Mouse (Mus musculus): ENCODE data around the gene Gm3512. TPM values are rescaled to one million over a fixed set of nuclear protein-coding genes. Genes with fewer than 3 reads are reported as not detected.
"Not testable (repeated sequence)": the region's sequence is repeated elsewhere in the genome, so short reads cannot be mapped to it uniquely, and the experiment has no call there.

Gm3512 gene
- polyA plus RNA-seq (2015; fragmentation: Nextera tagmentation; extraction: Ambion mirVana): 4.3 and 7.5 TPM in 2 replicates

DNA sequence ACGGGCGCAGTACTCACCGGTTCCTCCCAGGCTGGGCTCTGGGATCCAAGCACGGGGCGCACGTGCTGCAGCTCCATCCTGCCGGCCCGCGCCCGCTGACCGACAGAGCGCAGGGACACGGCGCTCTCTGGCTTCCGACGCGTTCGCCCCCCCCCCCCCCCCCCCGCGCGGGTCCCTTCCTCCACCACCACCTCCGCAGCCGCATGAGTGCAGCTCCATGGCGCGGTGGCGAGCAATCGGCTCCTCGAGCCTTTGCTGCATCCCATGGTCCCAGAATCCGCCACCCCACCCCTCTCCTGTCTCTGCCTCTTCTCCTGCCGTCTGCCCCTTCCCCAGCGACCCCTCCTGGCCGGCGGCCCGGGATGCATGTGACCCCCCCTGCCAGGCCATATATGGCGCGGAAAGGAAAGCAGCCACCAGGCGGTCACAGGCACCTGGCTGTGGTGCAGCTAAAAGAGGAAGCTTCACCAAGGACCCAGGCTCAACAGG, at the start of gene Gm3512:
Gm3512 (minus strand) TSS at position 51 of the 489 bp plus-strand sequence.
- H3K27ac ChIP-seq; H3K36me3 ChIP-seq; H3K4me1 ChIP-seq; H3K4me2 ChIP-seq; H3K27me3 ChIP-seq; H3K9ac ChIP-seq; H3K4me3 ChIP-seq; ATAC-seq (ENCODE audit: insufficient number of reproducible peaks, insufficient read depth, low FRiP score, low TSS enrichment, low read depth); H3K9me3 ChIP-seq: not testable (repeated sequence)
- no CpG with 5 or more reads among the region's 37 CpGs for WGBS

DNA sequence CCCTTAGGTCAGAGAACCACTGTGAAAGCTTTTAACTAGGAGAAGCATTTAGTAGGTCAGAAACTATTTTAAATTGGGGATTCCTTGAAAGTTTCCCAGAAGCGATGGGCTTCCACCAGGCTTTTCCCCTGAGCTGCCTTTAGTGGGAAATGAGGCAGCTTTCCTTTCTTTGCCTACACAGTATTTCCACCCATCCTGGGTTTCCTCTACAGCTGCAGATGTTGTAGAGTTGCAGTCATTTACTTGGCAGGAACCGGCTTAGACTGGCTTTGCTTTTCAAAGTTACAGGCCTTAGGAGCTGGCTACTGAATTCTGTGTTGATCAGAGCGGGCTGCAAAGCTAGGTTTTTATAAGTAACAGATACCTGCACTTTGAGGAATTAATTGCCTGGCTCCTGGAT, 25.7 kb upstream of the Gm3512 start:
- H3K27ac ChIP-seq; H3K27me3 ChIP-seq; H3K9me3 ChIP-seq; H3K4me3 ChIP-seq; H3K4me1 ChIP-seq; ATAC-seq (ENCODE audit: insufficient number of reproducible peaks, insufficient read depth, low FRiP score, low TSS enrichment, low read depth); H3K9ac ChIP-seq; H3K4me2 ChIP-seq; H3K36me3 ChIP-seq: not testable (repeated sequence)
- 66% methylated on average over 3 of the region's 3 CpGs for WGBS

DNA sequence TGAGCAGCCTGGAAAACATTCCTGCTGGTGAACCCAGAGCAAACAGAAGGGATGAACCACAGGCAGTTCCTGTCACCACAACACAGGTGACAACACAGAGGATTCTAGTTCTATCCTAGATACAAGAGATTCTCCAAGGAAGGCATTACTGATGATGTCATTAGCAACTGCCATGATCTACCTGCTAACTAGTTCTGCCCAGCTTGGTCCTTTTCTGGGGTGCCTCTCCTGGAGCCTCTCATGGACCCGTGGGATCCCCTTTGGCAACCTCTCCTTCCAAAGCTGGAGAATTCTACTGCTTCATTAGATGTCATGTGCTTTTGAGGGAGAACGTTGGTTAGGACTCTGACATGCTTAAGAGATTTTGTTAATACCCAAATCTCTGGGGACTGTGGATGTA, 20.1 kb upstream of the Gm3512 start, which contains the start of gene Gm16434:
Gm16434 (minus strand) TSS at position 101 of the 400 bp plus-strand sequence.
- no CpG with 5 or more reads among the region's 2 CpGs for WGBS
- not testable (repeated sequence) for ATAC-seq (ENCODE audit: insufficient number of reproducible peaks, insufficient read depth, low FRiP score, low TSS enrichment, low read depth)

DNA sequence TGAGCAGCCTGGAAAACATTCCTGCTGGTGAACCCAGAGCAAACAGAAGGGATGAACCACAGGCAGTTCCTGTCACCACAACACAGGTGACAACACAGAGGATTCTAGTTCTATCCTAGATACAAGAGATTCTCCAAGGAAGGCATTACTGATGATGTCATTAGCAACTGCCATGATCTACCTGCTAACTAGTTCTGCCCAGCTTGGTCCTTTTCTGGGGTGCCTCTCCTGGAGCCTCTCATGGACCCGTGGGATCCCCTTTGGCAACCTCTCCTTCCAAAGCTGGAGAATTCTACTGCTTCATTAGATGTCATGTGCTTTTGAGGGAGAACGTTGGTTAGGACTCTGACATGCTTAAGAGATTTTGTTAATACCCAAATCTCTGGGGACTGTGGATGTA, 49.0 kb downstream of the Gm3512 start, which contains the start of gene Gm6676:
Gm6676 (minus strand) TSS at position 101 of the 400 bp plus-strand sequence.
- not testable (repeated sequence) for H3K9ac ChIP-seq; H3K4me2 ChIP-seq; ATAC-seq (ENCODE audit: insufficient number of reproducible peaks, insufficient read depth, low FRiP score, low TSS enrichment, low read depth); H3K9me3 ChIP-seq; H3K27me3 ChIP-seq; H3K4me1 ChIP-seq; H3K36me3 ChIP-seq; H3K27ac ChIP-seq; H3K4me3 ChIP-seq
- WGBS: no CpG with 5 or more reads among the region's 2 CpGs

More for the DNA sequence above, 20.1 kb upstream of the Gm3512 start, which contains the start of gene Gm16434:
- not testable (repeated sequence) for H3K27me3 ChIP-seq, H3K4me1 ChIP-seq, H3K27ac ChIP-seq, H3K4me2 ChIP-seq, H3K4me3 ChIP-seq, H3K9ac ChIP-seq, H3K9me3 ChIP-seq, H3K36me3 ChIP-seq

DNA sequence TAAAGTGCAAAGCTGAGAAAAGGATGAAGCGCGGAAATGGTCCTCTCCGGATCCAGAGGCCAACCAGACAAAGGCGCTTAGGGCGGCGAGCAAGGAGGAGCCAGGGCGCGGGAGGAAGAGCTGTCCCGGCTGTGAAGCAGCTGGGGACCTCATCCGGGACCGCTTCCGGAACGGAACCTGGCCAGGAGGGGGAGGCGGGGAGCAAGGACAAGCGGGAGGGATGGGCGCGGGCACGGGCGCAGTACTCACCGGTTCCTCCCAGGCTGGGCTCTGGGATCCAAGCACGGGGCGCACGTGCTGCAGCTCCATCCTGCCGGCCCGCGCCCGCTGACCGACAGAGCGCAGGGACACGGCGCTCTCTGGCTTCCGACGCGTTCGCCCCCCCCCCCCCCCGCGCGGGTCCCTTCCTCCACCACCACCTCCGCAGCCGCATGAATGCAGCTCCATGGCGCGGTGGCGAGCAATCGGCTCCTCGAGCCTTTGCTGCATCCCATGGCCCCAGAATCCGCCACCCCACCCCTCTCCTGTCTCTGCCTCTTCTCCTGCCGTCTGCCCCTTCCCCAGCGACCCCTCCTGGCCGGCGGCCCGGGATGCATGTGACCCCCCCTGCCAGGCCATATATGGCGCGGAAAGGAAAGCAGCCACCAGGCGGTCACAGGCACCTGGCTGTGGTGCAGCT, 69.1 kb downstream of the Gm3512 start:
- ATAC-seq (ENCODE audit: insufficient number of reproducible peaks, insufficient read depth, low FRiP score, low TSS enrichment, low read depth); H3K27me3 ChIP-seq; H3K9me3 ChIP-seq; H3K36me3 ChIP-seq; H3K4me1 ChIP-seq: not testable (repeated sequence)
- H3K4me2 ChIP-seq: peak overlapping the region; percentile 58
- H3K4me3 ChIP-seq: peak overlapping the region; percentile 48
- peak overlapping the region; percentile 72; the same call in 1 of the 2 replicates for H3K27ac ChIP-seq
- H3K9ac ChIP-seq: peak overlapping the region; percentile 72
- WGBS: 1% methylated on average over 12 of the region's 54 CpGs

Other genes with a start within 250 kb of the Gm3512 start
- gene Gm6356, start 200.7 kb downstream of the Gm3512 start, polyA plus RNA-seq (2015; fragmentation: Nextera tagmentation; extraction: Ambion mirVana): not detected in 2 replicates
- 0.76 and 1.8 TPM in 2 replicates for gene Gm10406, start 147.1 kb downstream of the Gm3512 start, polyA plus RNA-seq (2015; fragmentation: Nextera tagmentation; extraction: Ambion mirVana)
- gene Gm3685, start 129.6 kb downstream of the Gm3512 start, polyA plus RNA-seq (2015; fragmentation: Nextera tagmentation; extraction: Ambion mirVana): not detected in 2 replicates
- gene Gm3696, start 73.9 kb downstream of the Gm3512 start, polyA plus RNA-seq (2015; fragmentation: Nextera tagmentation; extraction: Ambion mirVana): 0.80 and 1.3 TPM in 2 replicates
- not detected in 2 replicates for gene Gm6676, start 49.1 kb downstream of the Gm3512 start, polyA plus RNA-seq (2015; fragmentation: Nextera tagmentation; extraction: Ambion mirVana)
- gene Gm16434, start 20.0 kb upstream of the Gm3512 start, polyA plus RNA-seq (2015; fragmentation: Nextera tagmentation; extraction: Ambion mirVana): not detected in 2 replicates
- not detected in 2 replicates for gene Gm3727, start 90.2 kb upstream of the Gm3512 start, polyA plus RNA-seq (2015; fragmentation: Nextera tagmentation; extraction: Ambion mirVana)
- gene Gm3739, start 140.5 kb upstream of the Gm3512 start, polyA plus RNA-seq (2015; fragmentation: Nextera tagmentation; extraction: Ambion mirVana): 0.54 and 1.3 TPM in 2 replicates
- gene Gm5797, start 157.9 kb upstream of the Gm3512 start, polyA plus RNA-seq (2015; fragmentation: Nextera tagmentation; extraction: Ambion mirVana): not detected in 2 replicates
- not detected in 2 replicates for gene Gm8374, start 190.6 kb upstream of the Gm3512 start, polyA plus RNA-seq (2015; fragmentation: Nextera tagmentation; extraction: Ambion mirVana)